Mouse (Mus musculus): ENCODE results near the gene Cbs. TPM values are rescaled to one million over a fixed set of nuclear protein-coding genes. Genes with fewer than 3 reads are reported as not detected.
A peak's percentile ranks its signal among the peaks of the same experiment; 100 is the strongest.

Cbs gene
- polyA plus RNA-seq, 1 experiment from 2014 or later, result 17.4 TPM

- ChIA-PET POLR2A (interaction anchor here (1.4 kb wide), 1 partner anchor 9 kb away, joined by 3 read pairs; no protein-coding TSS in a partner anchor), CTCF (interaction anchor here (1.0 to 2.4 kb wide), 4 partner anchors 13 to 91 kb away, joined by 3 to 9 read pairs (median 3); partner anchors contain the start of genes Ndufv3 and Wdr4)
- no peak for TF ChIP-seq CTCF (IDR thresholded peaks at IDR 0.05)
- in situ Hi-C loops (cut with MboI; ENCODE audit: low pct_unique_long_range_greater_than_20kb), result no loop called here
- DNase-seq (ENCODE audit: low read depth, low spot score), result no peak
- H3K27me3 ChIP-seq, result no peaks in the 10 kb centered on the region
- no peak for ATAC-seq
Measured at GRCm38 (mm10) chr17:31569756-31570155, 67.3 kb downstream of the Cbs start.

- CTCF ChIA-PET, result interaction anchor here (0.6 to 2.2 kb wide), 4 partner anchors 9 to 98 kb away, joined by 3 to 8 read pairs (median 4); partner anchors contain the start of genes Ndufv3 and Wdr4
- ATAC-seq, result no peak
Measured at GRCm38 (mm10) chr17:31566276-31566675, 70.8 kb downstream of the Cbs start.

GRCm38 (mm10) chr17:31565141-31566056 is 71.6 kb downstream of the Cbs start:
- no peak for TF ChIP-seq CTCF (IDR thresholded peaks at IDR 0.05)
- ChIA-PET POLR2A (interaction anchor here (1.1 kb wide), 2 partner anchors 30 to 90 kb away, joined by 3 read pairs; no protein-coding TSS in a partner anchor), CTCF (interaction anchor here (0.6 to 2.2 kb wide), 4 partner anchors 10 to 99 kb away, joined by 3 to 8 read pairs (median 4); partner anchors contain the start of genes Ndufv3 and Wdr4)
- ATAC-seq (peak; percentile 37), DNase-seq (ENCODE audit: low read depth, low spot score) (no peak)
- in situ Hi-C loops (cut with MboI; ENCODE audit: low pct_unique_long_range_greater_than_20kb), result no loop called here
- no peaks in the 10 kb centered on the region for H3K27me3 ChIP-seq

More at GRCm38 (mm10) chr17:31566276-31566675, 70.8 kb downstream of the Cbs start:
- no peak for TF ChIP-seq CTCF (IDR thresholded peaks at IDR 0.05)
- POLR2A ChIA-PET, result interaction anchor here (0.6 to 1.3 kb wide), 4 partner anchors 9 to 29 kb away, joined by 3 read pairs; no protein-coding TSS in a partner anchor
- H3K27me3 ChIP-seq, result no peaks in the 10 kb centered on the region
- in situ Hi-C loops (cut with MboI; ENCODE audit: low pct_unique_long_range_greater_than_20kb), result no loop called here
- no peak for DNase-seq (ENCODE audit: low read depth, low spot score)

- no peak for TF ChIP-seq CTCF (IDR thresholded peaks at IDR 0.05)
- no peak for DNase-seq (ENCODE audit: low read depth, low spot score)
- CTCF ChIA-PET, result no interaction called here
- no peaks in the 10 kb centered on the region for H3K27me3 ChIP-seq
- in situ Hi-C loops (cut with MboI; ENCODE audit: low pct_unique_long_range_greater_than_20kb), result no loop called here
- POLR2A ChIA-PET, result interaction anchor here (1.1 kb wide), 1 partner anchor 91 kb away, joined by 3 read pairs; no protein-coding TSS in a partner anchor
- ATAC-seq, result no peak
Measured at GRCm38 (mm10) chr17:31564858-31565140, 72.2 kb downstream of the Cbs start.

GRCm38 (mm10) chr17:31564015-31564857 is 72.8 kb downstream of the Cbs start, which contains the start of gene Pknox1:
Gene Pknox1, plus strand, starts transcription at chr17:31564734.
- H3K27me3 ChIP-seq, result no peaks in the 10 kb centered on the region
- ATAC-seq (peak; percentile 89), DNase-seq (ENCODE audit: low read depth, low spot score) (peak; percentile 91)
- in situ Hi-C loops (cut with MboI; ENCODE audit: low pct_unique_long_range_greater_than_20kb), result no loop called here
- CTCF ChIA-PET, result interaction anchor here (1.0 kb wide), 1 partner anchor 122 kb away, joined by 3 read pairs; no protein-coding TSS in a partner anchor
- no peak for TF ChIP-seq CTCF (IDR thresholded peaks at IDR 0.05)
- POLR2A ChIA-PET, result interaction anchor here (0.6 to 1.1 kb wide), 4 partner anchors 26 to 214 kb away, joined by 3 to 5 read pairs (median 4); no protein-coding TSS in a partner anchor

GRCm38 (mm10) chr17:31563632-31564014 is 73.4 kb downstream of the Cbs start:
- DNase-seq (ENCODE audit: low read depth, low spot score), result no peak
- POLR2A ChIA-PET, result interaction anchor here (0.6 to 1.1 kb wide), 4 partner anchors 27 to 215 kb away, joined by 3 to 5 read pairs (median 4); no protein-coding TSS in a partner anchor
- no peak for ATAC-seq
- TF ChIP-seq CTCF (IDR thresholded peaks at IDR 0.05), result no peak
- in situ Hi-C loops (cut with MboI; ENCODE audit: low pct_unique_long_range_greater_than_20kb), result no loop called here
- H3K27me3 ChIP-seq, result no peaks in the 10 kb centered on the region
- CTCF ChIA-PET, result interaction anchor here (1.0 kb wide), 1 partner anchor 122 kb away, joined by 3 read pairs; no protein-coding TSS in a partner anchor

GRCm38 (mm10) chr17:31559021-31559789 is 77.8 kb downstream of the Cbs start:
- ATAC-seq (no peak), DNase-seq (ENCODE audit: low read depth, low spot score) (no peak)
- no peak for TF ChIP-seq CTCF (IDR thresholded peaks at IDR 0.05)
- H3K27me3 ChIP-seq, result no peaks in the 10 kb centered on the region
- ChIA-PET POLR2A (no interaction called here), CTCF (interaction anchor here (1.9 kb wide), 1 partner anchor 24 kb away, joined by 4 read pairs; no protein-coding TSS in a partner anchor)
- in situ Hi-C loops (cut with MboI; ENCODE audit: low pct_unique_long_range_greater_than_20kb), result no loop called here

Other genes with a start within 250 kb of the Cbs start
- gene Wdr4, start 117.3 kb downstream of the Cbs start, polyA plus RNA-seq (2021), result 28.9 TPM
- 246 TPM for gene Ndufv3, start 117.1 kb downstream of the Cbs start, polyA plus RNA-seq (2021)
- gene Pknox1, start 72.5 kb downstream of the Cbs start, polyA plus RNA-seq (2021), result 17.8 TPM
- gene U2af1, start 21.7 kb upstream of the Cbs start, polyA plus RNA-seq (2021), result 167 TPM
- gene Cryaa, start 40.6 kb upstream of the Cbs start, polyA plus RNA-seq (2021), result not detected
- 37.1 TPM for gene Sik1, start 218.6 kb upstream of the Cbs start, polyA plus RNA-seq (2021)

Measured in Patski (cell line).